Mouse (Mus musculus) megakaryocyte, embryonic 14.5 days (primary cell): Measurements from ENCODE around the gene Hkdc1.

Source experiments
- FLI1 ChIP-seq: IDR thresholded peaks from 2 replicates; pipeline ENCODE4 v1.6.1; 2012; ENCODE audit warnings: low read length, inconsistent platforms, mixed read lengths
- GATA1 ChIP-seq: IDR thresholded peaks from 3 replicates; pipeline ENCODE4 v1.6.1; 2012; ENCODE audit warnings: mixed read lengths, low read length, inconsistent platforms, borderline replicate concordance

DNA sequence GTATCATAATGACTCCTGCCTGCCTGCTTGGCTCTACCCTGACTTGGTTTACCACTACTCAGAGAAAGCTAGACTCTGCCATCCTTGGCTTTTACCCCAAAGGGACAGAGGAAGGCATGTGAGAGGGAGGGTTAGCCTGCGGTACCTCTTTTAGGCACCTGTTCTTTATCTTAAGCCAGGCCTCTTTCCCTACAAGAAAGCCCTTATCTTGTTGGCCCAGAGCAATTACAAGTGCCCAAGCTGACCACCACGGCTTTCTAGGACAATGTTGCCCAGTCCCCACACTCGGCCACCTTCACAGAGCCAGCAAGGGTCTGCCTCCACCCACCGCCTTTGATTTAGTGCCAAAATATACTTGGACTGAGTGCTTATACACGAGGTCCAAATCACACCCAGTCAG lies 77.1 kb downstream of the Hkdc1 start:
- TF ChIP-seq GATA1 (no peak), FLI1 (no peak)
